Mouse (Mus musculus) naive thymus-derived CD4-positive, alpha-beta T cell, adult 2 months (primary cell): ENCODE measurements at regions not wholly inside any gene's neighbourhood (a gene's known extent, or its start where the extent isn't known, plus 50 kb on each side); places are given as distances from the start of the nearest gene placed in this dataset.

Experiments used
- DNase-seq: peaks from one replicate; pipeline ENCODE4 v3.0.0-alpha.2; 2011; ENCODE audit warnings: low read depth

GRCm38 (mm10) chr14:101997535-101997934 is 267.8 kb downstream of the Lmo7 start:
- no peak for DNase-seq

- DNase-seq, result no peak
Observed at GRCm38 (mm10) chr14:101984401-101984800, 254.6 kb downstream of the Lmo7 start.
